Mouse (Mus musculus) embryonic facial prominence, embryonic 14.5 days (tissue): ENCODE data around the gene Cntnap5b. TPM values are rescaled to one million over a fixed set of nuclear protein-coding genes. Genes with fewer than 3 reads are reported as not detected.

Experiments used
- ATAC-seq: fragments of 200-750 bp; cut with Nextera tagmentation; 2 replicates; pipeline ENCODE4 v1.8.0; 2017; ENCODE audit warnings: low read depth, moderate number of reproducible peaks, moderate TSS enrichment
- DNase-seq: peaks from one replicate; pipeline ENCODE4 v3.0.0-alpha.2; 2015; ENCODE audit warnings: low spot score
- H3K27ac ChIP-seq: fragments of 300-500 bp; sonication (generic); replicated peaks from 2 replicates; pipeline ENCODE4 v1.5.1; 2014; ENCODE audit warnings: low read depth, mild to moderate bottlenecking, low read length, moderate library complexity
- H3K27me3 ChIP-seq: fragments of 300-500 bp; sonication (generic); replicated peaks from 2 replicates; pipeline ENCODE4 v1.6.1; 2014; ENCODE audit warnings: low read length; ENCODE audit not compliant: control insufficient read depth, insufficient read depth
- H3K36me3 ChIP-seq: fragments of 300-500 bp; sonication (generic); 2 replicates; pipeline ENCODE4 v1.6.1; 2014; ENCODE audit warnings: low read length, mixed read lengths; ENCODE audit not compliant: control insufficient read depth, insufficient read depth
- H3K4me1 ChIP-seq: fragments of 300-500 bp; sonication (generic); 2 replicates; pipeline ENCODE4 v1.6.1; 2014; ENCODE audit warnings: antibody characterized with exemption, low read length; ENCODE audit not compliant: control insufficient read depth, insufficient read depth
- H3K4me2 ChIP-seq: fragments of 300-500 bp; sonication (generic); 2 replicates; pipeline ENCODE4 v1.6.1; 2014; ENCODE audit warnings: low read depth, mild to moderate bottlenecking, low read length, moderate library complexity, mixed read lengths
- H3K4me3 ChIP-seq: fragments of 300-500 bp; sonication (generic); 2 replicates; pipeline ENCODE4 v1.5.1; 2014; ENCODE audit warnings: low read depth, mild to moderate bottlenecking, low read length
- H3K9ac ChIP-seq: fragments of 300-500 bp; sonication (generic); 2 replicates; pipeline ENCODE4 v1.6.1; 2014; ENCODE audit warnings: low read depth, mild to moderate bottlenecking, low read length, moderate library complexity, mixed read lengths
- H3K9me3 ChIP-seq: fragments of 300-500 bp; sonication (generic); 2 replicates; pipeline ENCODE4 v1.6.1; 2016; ENCODE audit warnings: low read length; ENCODE audit not compliant: control insufficient read depth
- polyA plus RNA-seq: library from polyadenylated mRNA; unstranded; fragments of >200 nt; fragmentation: Nextera tagmentation; extraction: Ambion mirVana; gene quantifications from 2 replicates; pipeline ENCODE4 v1.2.1, GENCODE M21; 2014

Gene Cntnap5b
- polyA plus RNA-seq, 1 experiment from 2014 or later: 0.18 TPM

- H3K27me3 ChIP-seq: no peaks in the 10 kb centered on the region
- H3K9ac ChIP-seq: no peak overlapping the region
- no peaks in the 10 kb centered on the region for H3K4me1 ChIP-seq
- no peaks in the 10 kb centered on the region for H3K36me3 ChIP-seq
- no peak overlapping the region for H3K4me2 ChIP-seq
- ATAC-seq (no peak), DNase-seq (no peak)
- no peaks in the 10 kb centered on the region for H3K9me3 ChIP-seq
- H3K27ac ChIP-seq: no peak overlapping the region
- H3K4me3 ChIP-seq: no peak overlapping the region
Observed at GRCm38 (mm10) chr1:100509866-100510265, 737.3 kb downstream of the Cntnap5b start.
